Mouse (Mus musculus) C2C12 (cell line): ENCODE measurements around the gene Pbld1. TPM values are rescaled to one million over a fixed set of nuclear protein-coding genes. Genes with fewer than 3 reads are reported as not detected.

Source experiments
- H3K27me3 ChIP-seq: one replicate; pipeline ENCODE4 v1.6.1; 2011; ENCODE audit not compliant: control insufficient read depth, insufficient read depth, insufficient read length
- H3K36me3 ChIP-seq: one replicate; pipeline ENCODE4 v1.6.1; 2011; ENCODE audit not compliant: control insufficient read depth, insufficient read depth
- H3K4me3 ChIP-seq: one replicate; pipeline ENCODE4 v1.5.1; 2011; ENCODE audit warnings: mild to moderate bottlenecking, control low read depth; ENCODE audit not compliant: poor library complexity, insufficient read depth, severe bottlenecking
- H3K79me2 ChIP-seq: one replicate; pipeline ENCODE4 v1.6.1; 2011; ENCODE audit not compliant: control insufficient read depth, insufficient read depth
- H3K79me3 ChIP-seq: one replicate; pipeline ENCODE4 v1.6.1; 2011; ENCODE audit warnings: low read depth, control low read depth
- H3ac ChIP-seq: one replicate; pipeline ENCODE3; 2011; ENCODE audit warnings: low read depth; ENCODE audit not compliant: control insufficient read depth, insufficient read length
- CEBPB ChIP-seq: IDR thresholded peaks from one replicate; pipeline ENCODE4 v1.6.1; 2011; ENCODE audit warnings: low read depth, mild to moderate bottlenecking, control low read depth, moderate library complexity
- CTCF ChIP-seq: IDR thresholded peaks from one replicate; pipeline ENCODE4 v1.5.1; 2011; ENCODE audit not compliant: control insufficient read depth, insufficient read depth, insufficient read length
- FOSL1 ChIP-seq: IDR thresholded peaks from one replicate; pipeline ENCODE4 v1.8.0; 2011; ENCODE audit warnings: mild to moderate bottlenecking, low read length; ENCODE audit not compliant: poor library complexity, insufficient read depth, severe bottlenecking
- MAX ChIP-seq: IDR thresholded peaks from one replicate; pipeline ENCODE4 v1.6.1; 2011; ENCODE audit warnings: mild to moderate bottlenecking, control low read depth
- MYOD1 ChIP-seq: IDR thresholded peaks from one replicate; pipeline ENCODE4 v1.6.1; 2011; ENCODE audit warnings: low read depth; ENCODE audit not compliant: control insufficient read depth, insufficient read length
- MYOG ChIP-seq: IDR thresholded peaks from one replicate; pipeline ENCODE4 v1.6.1; 2011; ENCODE audit not compliant: control insufficient read depth, insufficient read length; ENCODE audit errors: extremely low read depth
- USF1 ChIP-seq: IDR thresholded peaks from one replicate; pipeline ENCODE4 v1.6.1; 2011; ENCODE audit warnings: low read depth, mild to moderate bottlenecking, control low read depth, moderate library complexity
- polyA plus RNA-seq: library from polyadenylated mRNA; unstranded; fragments of >200 nt; fragmentation: generic; extraction: Trizol; gene quantifications from one replicate; pipeline ENCODE4 v1.2.1, GENCODE M21; 2012; ENCODE audit warnings: missing spikeins

Gene Pbld1
- polyA plus RNA-seq, 1 experiment: 1.4 TPM

- Histone ChIP-seq H3ac (no peak overlapping the region), H3K36me3 (no peaks in the 10 kb centered on the region), H3K27me3 (peaks cover 17% of the 10 kb centered on the region), H3K4me3 (no peak overlapping the region), H3K79me2 (no peaks in the 10 kb centered on the region), H3K79me3 (no peaks in the 10 kb centered on the region)
- TF ChIP-seq MYOG (no peak), MYOD1 (no peak), FOSL1 (no peak), MAX (no peak), USF1 (no peak), CTCF (no peak), CEBPB (no peak)
These were observed 40.1 kb downstream of the Pbld1 start for GRCm38 (mm10) chr10:63099941-63100562.

- Histone ChIP-seq H3K4me3 (no peak overlapping the region), H3K36me3 (no peaks in the 10 kb centered on the region), H3K79me3 (no peaks in the 10 kb centered on the region), H3K79me2 (no peaks in the 10 kb centered on the region), H3K27me3 (peaks cover 17% of the 10 kb centered on the region), H3ac (no peak overlapping the region)
- TF ChIP-seq MYOG (no peak), MAX (no peak), CEBPB (no peak), MYOD1 (no peak), FOSL1 (no peak), USF1 (no peak), CTCF (no peak)
These were observed 40.7 kb downstream of the Pbld1 start for GRCm38 (mm10) chr10:63100657-63101056.

GRCm38 (mm10) chr10:63113027-63113604, 53.2 kb downstream of the Pbld1 start:
- no peak for TF ChIP-seq MYOD1
- TF ChIP-seq MYOG: no peak
- no peak for TF ChIP-seq FOSL1
- no peak for TF ChIP-seq CEBPB
- no peak for TF ChIP-seq USF1
- no peak for TF ChIP-seq MAX
- TF ChIP-seq CTCF: no peak
- no peaks in the 10 kb centered on the region for H3K36me3 ChIP-seq
- H3K79me3 ChIP-seq: no peaks in the 10 kb centered on the region
- no peak overlapping the region for H3ac ChIP-seq
- H3K27me3 ChIP-seq: no peaks in the 10 kb centered on the region
- no peak overlapping the region for H3K4me3 ChIP-seq
- no peaks in the 10 kb centered on the region for H3K79me2 ChIP-seq

GRCm38 (mm10) chr10:63113716-63114360, 53.9 kb downstream of the Pbld1 start:
- Histone ChIP-seq H3K79me2 (no peaks in the 10 kb centered on the region), H3K4me3 (no peak overlapping the region), H3K27me3 (no peaks in the 10 kb centered on the region), H3K79me3 (no peaks in the 10 kb centered on the region), H3K36me3 (no peaks in the 10 kb centered on the region), H3ac (no peak overlapping the region)
- TF ChIP-seq MYOG (no peak), MAX (no peak), CTCF (no peak), MYOD1 (no peak), FOSL1 (no peak), USF1 (no peak), CEBPB (no peak)

GRCm38 (mm10) chr10:63115881-63116280, 55.9 kb downstream of the Pbld1 start:
- H3K79me3 ChIP-seq: no peaks in the 10 kb centered on the region
- no peaks in the 10 kb centered on the region for H3K79me2 ChIP-seq
- no peaks in the 10 kb centered on the region for H3K36me3 ChIP-seq
- no peak overlapping the region for H3ac ChIP-seq
- H3K27me3 ChIP-seq: no peaks in the 10 kb centered on the region
- no peak for TF ChIP-seq CEBPB
- no peak for TF ChIP-seq MYOG
- no peak for TF ChIP-seq CTCF
- no peak for TF ChIP-seq MAX
- no peak for TF ChIP-seq MYOD1
- no peak for TF ChIP-seq FOSL1
- no peak for TF ChIP-seq USF1
- H3K4me3 ChIP-seq: no peak overlapping the region

- H3K27me3 ChIP-seq: no peaks in the 10 kb centered on the region
- no peaks in the 10 kb centered on the region for H3K79me2 ChIP-seq
- no peak overlapping the region for H3ac ChIP-seq
- H3K4me3 ChIP-seq: no peak overlapping the region
- TF ChIP-seq CTCF: no peak
- no peak for TF ChIP-seq USF1
- TF ChIP-seq CEBPB: no peak
- TF ChIP-seq MAX: no peak
- no peak for TF ChIP-seq MYOG
- TF ChIP-seq MYOD1: no peak
- no peak for TF ChIP-seq FOSL1
- H3K79me3 ChIP-seq: no peaks in the 10 kb centered on the region
- H3K36me3 ChIP-seq: no peaks in the 10 kb centered on the region
These were observed 56.4 kb downstream of the Pbld1 start for GRCm38 (mm10) chr10:63116376-63116775.
